Mouse (Mus musculus) heart, embryonic 14.5 days (tissue): ENCODE measurements at regions not wholly inside any gene's neighbourhood (a gene's known extent, or its start where the extent isn't known, plus 50 kb on each side); places are given as distances from the start of the nearest gene placed in this dataset.
"Not testable (repeated sequence)": the region's sequence is repeated elsewhere in the genome, so short reads cannot be mapped to it uniquely, and the experiment has no call there.

Experiments
- ATAC-seq: fragments of 200-750 bp; cut with Nextera tagmentation; 2 replicates; pipeline ENCODE4 v1.8.0; 2017; ENCODE audit warnings: low read depth, moderate TSS enrichment; ENCODE audit not compliant: insufficient number of reproducible peaks, insufficient read depth, low FRiP score
- H3K27ac ChIP-seq, 2 experiments: fragments of 200-500 bp in 1 of 2; fragments of 300-500 bp in 1 of 2; sonication (generic) in 1 of 2; replicated peaks in 1 of 2; 2 replicates each; pipeline ENCODE4 v1.5.1; 2012 to 2014; ENCODE audit warnings: low read depth in 2 of 2, low read length in 2 of 2, control low read depth in 1 of 2, mild to moderate bottlenecking in 1 of 2, mixed read lengths in 1 of 2; ENCODE audit not compliant: control insufficient read depth in 1 of 2, insufficient read depth in 1 of 2
- H3K27me3 ChIP-seq: fragments of 300-500 bp; sonication (generic); 2 replicates; pipeline ENCODE4 v1.6.1; 2014; ENCODE audit warnings: mild to moderate bottlenecking, low read length, control low read depth; ENCODE audit not compliant: control insufficient read depth, insufficient read depth
- H3K36me3 ChIP-seq: fragments of 300-500 bp; sonication (generic); 2 replicates; pipeline ENCODE4 v1.6.1; 2014; ENCODE audit warnings: mild to moderate bottlenecking, control low read depth, low read length, mixed read lengths; ENCODE audit not compliant: control insufficient read depth, insufficient read depth
- H3K4me1 ChIP-seq, 2 experiments: fragments of 200-500 bp in 1 of 2; fragments of 300-500 bp in 1 of 2; sonication (generic) in 1 of 2; 2 replicates each; pipeline ENCODE4 v1.6.1; 2012 to 2014; ENCODE audit warnings: low read length in 2 of 2, control low read depth in 1 of 2, mixed read lengths in 1 of 2; ENCODE audit not compliant: control insufficient read depth in 2 of 2, insufficient read depth in 2 of 2
- H3K4me2 ChIP-seq: fragments of 300-500 bp; sonication (generic); 2 replicates; pipeline ENCODE4 v1.6.1; 2014; ENCODE audit warnings: mild to moderate bottlenecking, low read length
- H3K4me3 ChIP-seq, 2 experiments: fragments of 200-500 bp in 1 of 2; fragments of 300-500 bp in 1 of 2; sonication (generic) in 1 of 2; 2 replicates each; pipeline ENCODE4 v1.5.1; 2012 to 2014; ENCODE audit warnings: low read length in 2 of 2, mild to moderate bottlenecking in 2 of 2, control low read depth in 1 of 2, low read depth in 1 of 2, moderate library complexity in 1 of 2; ENCODE audit not compliant: control insufficient read depth in 1 of 2, insufficient read depth in 1 of 2
- H3K9ac ChIP-seq: fragments of 300-500 bp; sonication (generic); 2 replicates; pipeline ENCODE4 v1.6.1; 2014; ENCODE audit warnings: mild to moderate bottlenecking, low read length
- H3K9me3 ChIP-seq: fragments of 300-500 bp; sonication (generic); 2 replicates; pipeline ENCODE4 v1.6.1; 2016; ENCODE audit warnings: low read length, control low read depth; ENCODE audit not compliant: control insufficient read depth
- WGBS: fragments of 180-500 bp; shearing (Covaris S2); extraction: QIAGEN DNeasy Blood & Tissue Kit; methylation state at CpG from one replicate; pipeline ENCODE4 v1.1.7; 2014; 5-methylcytosine and 5-hydroxymethylcytosine counted together

- H3K27me3 ChIP-seq: no peaks in the 10 kb centered on the region
- ATAC-seq: no peak
- H3K4me2 ChIP-seq: no peak overlapping the region
- no peak overlapping the region for H3K9ac ChIP-seq
- H3K4me3 ChIP-seq: no peak overlapping the region
- H3K4me1 ChIP-seq: no peaks in the 10 kb centered on the region
- no peak overlapping the region for H3K27ac ChIP-seq
- H3K36me3 ChIP-seq: no peaks in the 10 kb centered on the region
- H3K9me3 ChIP-seq: no peaks in the 10 kb centered on the region
- WGBS: 65% methylated on average over 10 of the region's 11 CpGs
Observed at GRCm38 (mm10) chr16:55758707-55759067, 80.0 kb downstream of the Nfkbiz start.

GRCm38 (mm10) chr16:55757952-55758706 lies 80.6 kb downstream of the Nfkbiz start:
- no peak overlapping the region for H3K4me3 ChIP-seq
- no peaks in the 10 kb centered on the region for H3K4me1 ChIP-seq
- H3K36me3 ChIP-seq: no peaks in the 10 kb centered on the region
- no peak overlapping the region for H3K27ac ChIP-seq
- no peak overlapping the region for H3K4me2 ChIP-seq
- H3K9me3 ChIP-seq: no peaks in the 10 kb centered on the region
- 68% methylated on average over 4 of the region's 5 CpGs for WGBS
- no peak overlapping the region for H3K9ac ChIP-seq
- H3K27me3 ChIP-seq: no peaks in the 10 kb centered on the region
- no peak for ATAC-seq

GRCm38 (mm10) chr16:55757422-55757815 lies 81.3 kb downstream of the Nfkbiz start:
- 84% methylated on average over 3 of the region's 3 CpGs for WGBS
- not testable (repeated sequence) for H3K4me1 ChIP-seq, H3K9ac ChIP-seq, H3K27me3 ChIP-seq, H3K36me3 ChIP-seq, H3K9me3 ChIP-seq, H3K27ac ChIP-seq, H3K4me2 ChIP-seq, H3K4me3 ChIP-seq, ATAC-seq

- H3K4me2 ChIP-seq: no peak overlapping the region
- WGBS: 88% methylated on average over 15 of the region's 15 CpGs
- no peak overlapping the region for H3K9ac ChIP-seq
- no peaks in the 10 kb centered on the region for H3K9me3 ChIP-seq
- no peaks in the 10 kb centered on the region for H3K27me3 ChIP-seq
- no peaks in the 10 kb centered on the region for H3K4me1 ChIP-seq
- H3K27ac ChIP-seq: no peak overlapping the region
- no peak for ATAC-seq
- no peak overlapping the region for H3K4me3 ChIP-seq
- H3K36me3 ChIP-seq: no peaks in the 10 kb centered on the region
Observed at GRCm38 (mm10) chr16:55756764-55757421, 81.8 kb downstream of the Nfkbiz start.

GRCm38 (mm10) chr16:55755309-55755832 lies 83.3 kb downstream of the Nfkbiz start:
- H3K9ac ChIP-seq: no peak overlapping the region
- no peak for ATAC-seq
- H3K27me3 ChIP-seq: no peaks in the 10 kb centered on the region
- no peaks in the 10 kb centered on the region for H3K9me3 ChIP-seq
- H3K4me1 ChIP-seq: no peaks in the 10 kb centered on the region
- H3K4me2 ChIP-seq: no peak overlapping the region
- WGBS: 71% methylated on average over 6 of the region's 6 CpGs
- no peak overlapping the region for H3K27ac ChIP-seq
- no peaks in the 10 kb centered on the region for H3K36me3 ChIP-seq
- H3K4me3 ChIP-seq: no peak overlapping the region

- no peak for ATAC-seq
- Histone ChIP-seq H3K4me1 (no peaks in the 10 kb centered on the region), H3K27me3 (no peaks in the 10 kb centered on the region), H3K4me3 (no peak overlapping the region), H3K9me3 (no peaks in the 10 kb centered on the region), H3K36me3 (no peaks in the 10 kb centered on the region), H3K27ac (no peak overlapping the region), H3K9ac (no peak overlapping the region), H3K4me2 (no peak overlapping the region)
- WGBS: 79% methylated on average over 14 of the region's 14 CpGs
Observed at GRCm38 (mm10) chr16:55754092-55754763, 84.5 kb downstream of the Nfkbiz start.

- no peak overlapping the region for H3K9ac ChIP-seq
- no peaks in the 10 kb centered on the region for H3K9me3 ChIP-seq
- H3K36me3 ChIP-seq: no peaks in the 10 kb centered on the region
- H3K4me3 ChIP-seq: no peak overlapping the region
- no peak overlapping the region for H3K27ac ChIP-seq
- ATAC-seq: no peak
- WGBS: 68% methylated on average over 4 of the region's 4 CpGs
- H3K4me2 ChIP-seq: no peak overlapping the region
- no peaks in the 10 kb centered on the region for H3K27me3 ChIP-seq
- no peaks in the 10 kb centered on the region for H3K4me1 ChIP-seq
Observed at GRCm38 (mm10) chr16:55753380-55753779, 85.3 kb downstream of the Nfkbiz start.
